Mouse (Mus musculus): ENCODE data around the gene Rgs3. TPM values are rescaled to one million over a fixed set of nuclear protein-coding genes. Genes with fewer than 3 reads are reported as not detected.

The Rgs3 gene
- total RNA-seq, 2 experiments from 2014 or later = 22.2 to 27.2 TPM

GRCm38 (mm10) chr4:62730861-62731260 is 171.2 kb downstream of the Rgs3 start:
- no peak for DNase-seq (ENCODE audit: low spot score in 2 of 2)
- intact Hi-C loops (cut with DNase I) = no loop called here

- peak in 1 of 2 experiments; percentile 32 for DNase-seq (ENCODE audit: low spot score in 2 of 2)
- intact Hi-C loops (cut with DNase I) = no loop called here
Measured at GRCm38 (mm10) chr4:62731531-62732063, 171.9 kb downstream of the Rgs3 start.

- intact Hi-C loops (cut with DNase I) = no loop called here
- DNase-seq (ENCODE audit: low spot score in 2 of 2) = no peak
Measured at GRCm38 (mm10) chr4:62732096-62732495, 172.4 kb downstream of the Rgs3 start.

- no peak for DNase-seq (ENCODE audit: low spot score in 2 of 2)
- intact Hi-C loops (cut with DNase I) = no loop called here
Measured at GRCm38 (mm10) chr4:62732840-62733239, 173.2 kb downstream of the Rgs3 start.

GRCm38 (mm10) chr4:62733938-62734337 is 174.3 kb downstream of the Rgs3 start:
- intact Hi-C loops (cut with DNase I) = no loop called here

GRCm38 (mm10) chr4:62735291-62735690 is 175.6 kb downstream of the Rgs3 start:
- DNase-seq (ENCODE audit: low spot score in 2 of 2) = no peak
- intact Hi-C loops (cut with DNase I) = no loop called here

More at GRCm38 (mm10) chr4:62733938-62734337, 174.3 kb downstream of the Rgs3 start:
- DNase-seq (ENCODE audit: low spot score in 2 of 2) = no peak

GRCm38 (mm10) chr4:62735878-62736277 is 176.2 kb downstream of the Rgs3 start:
- intact Hi-C loops (cut with DNase I) = no loop called here
- DNase-seq (ENCODE audit: low spot score in 2 of 2) = peak in 1 of 2 experiments; percentile 43

GRCm38 (mm10) chr4:62736421-62736820 is 176.8 kb downstream of the Rgs3 start:
- intact Hi-C loops (cut with DNase I) = no loop called here
- DNase-seq (ENCODE audit: low spot score in 2 of 2) = peak; percentile 25 to 28

GRCm38 (mm10) chr4:62736904-62737303 is 177.3 kb downstream of the Rgs3 start:
- DNase-seq (ENCODE audit: low spot score in 2 of 2) = no peak
- intact Hi-C loops (cut with DNase I) = no loop called here

- peak in 1 of 2 experiments; percentile 40 for DNase-seq (ENCODE audit: low spot score in 2 of 2)
- intact Hi-C loops (cut with DNase I) = no loop called here
Measured at GRCm38 (mm10) chr4:62737983-62738695, 178.5 kb downstream of the Rgs3 start.

- DNase-seq (ENCODE audit: low spot score in 2 of 2) = no peak
- intact Hi-C loops (cut with DNase I) = no loop called here
Measured at GRCm38 (mm10) chr4:62738996-62739395, 179.3 kb downstream of the Rgs3 start.

- intact Hi-C loops (cut with DNase I) = no loop called here
- no peak for DNase-seq (ENCODE audit: low spot score in 2 of 2)
Measured at GRCm38 (mm10) chr4:62739591-62739990, 179.9 kb downstream of the Rgs3 start.

GRCm38 (mm10) chr4:62740282-62741054 is 180.8 kb downstream of the Rgs3 start:
- intact Hi-C loops (cut with DNase I) = no loop called here
- DNase-seq (ENCODE audit: low spot score in 2 of 2) = no peak

- DNase-seq (ENCODE audit: low spot score in 2 of 2) = no peak
- intact Hi-C loops (cut with DNase I) = no loop called here
Measured at GRCm38 (mm10) chr4:62741055-62741453, 181.4 kb downstream of the Rgs3 start.

- intact Hi-C loops (cut with DNase I) = no loop called here
- no peak for DNase-seq (ENCODE audit: low spot score in 2 of 2)
Measured at GRCm38 (mm10) chr4:62741601-62742000, 182.0 kb downstream of the Rgs3 start.

GRCm38 (mm10) chr4:62742885-62743760 is 183.5 kb downstream of the Rgs3 start:
- DNase-seq (ENCODE audit: low spot score in 2 of 2) = no peak
- intact Hi-C loops (cut with DNase I) = no loop called here

- intact Hi-C loops (cut with DNase I) = no loop called here
- DNase-seq (ENCODE audit: low spot score in 2 of 2) = no peak
Measured at GRCm38 (mm10) chr4:62744534-62744956, 184.9 kb downstream of the Rgs3 start.

GRCm38 (mm10) chr4:62744985-62745638 is 185.5 kb downstream of the Rgs3 start:
- DNase-seq (ENCODE audit: low spot score in 2 of 2) = no peak
- intact Hi-C loops (cut with DNase I) = no loop called here
